Mouse (Mus musculus): Measurements from ENCODE around the gene Nfya. TPM values are rescaled to one million over a fixed set of nuclear protein-coding genes. Genes with fewer than 3 reads are reported as not detected.

The Nfya gene
- polyA plus RNA-seq, 1 experiment from 2014 or later, result 9.3 TPM

DNA sequence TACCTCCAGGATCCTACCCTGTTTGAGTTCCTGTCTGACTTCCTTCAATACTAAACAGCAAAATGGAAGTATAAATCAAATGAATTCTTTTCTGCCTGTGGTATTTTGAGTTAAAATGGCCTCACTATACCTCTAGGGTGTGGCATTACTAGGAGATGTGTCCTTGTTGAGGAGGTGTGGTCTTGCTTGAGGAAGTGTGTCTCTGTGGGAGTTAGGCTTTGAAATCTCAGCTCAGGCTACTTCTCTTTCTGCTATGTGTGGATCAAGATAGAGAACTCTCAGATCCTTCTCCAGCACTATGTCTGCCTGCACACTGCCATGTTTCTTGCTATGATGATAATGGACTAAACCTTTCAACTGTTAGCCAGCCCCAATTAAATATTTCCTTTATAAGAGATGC, 30.7 kb downstream of the Nfya start:
- Histone ChIP-seq H3K4me3 (ENCODE audit: low read length) (no peak overlapping the region), H3K27me3 (replicated peaks; ENCODE audit: control insufficient read depth, insufficient read depth, low read length) (no peaks in the 10 kb centered on the region), H3K27ac (ENCODE audit: low read length) (no peak overlapping the region), H3K4me2 (ENCODE audit: low read depth, low read length) (no peak overlapping the region), H3K36me3 (ENCODE audit: control insufficient read depth, insufficient read depth, low read length) (no peaks in the 10 kb centered on the region), H3K9ac (ENCODE audit: low read depth, low read length) (no peak overlapping the region), H3K9me3 (ENCODE audit: control insufficient read depth, low read length) (no peaks in the 10 kb centered on the region), H3K4me1 (ENCODE audit: control insufficient read depth, insufficient read depth, low read length) (no peaks in the 10 kb centered on the region)
- ATAC-seq, result no peak

DNA sequence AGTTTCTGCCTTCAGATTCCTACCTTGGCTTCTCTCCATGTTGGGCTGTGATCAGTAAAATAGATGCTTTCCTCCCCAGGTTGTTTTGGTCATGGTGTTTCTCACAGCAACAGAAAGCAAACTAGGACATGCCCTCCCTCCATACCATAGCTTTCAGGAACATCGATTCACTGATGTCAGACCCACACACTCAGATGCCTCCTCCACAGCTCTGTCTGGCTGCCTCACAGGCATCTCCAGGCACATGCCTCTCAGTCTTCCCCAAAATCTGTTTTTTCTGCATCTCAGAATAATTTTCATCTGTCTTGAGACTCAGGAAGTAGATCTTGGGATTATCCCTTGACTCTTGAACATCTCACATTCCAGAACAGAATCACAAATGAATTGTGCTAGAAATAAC, 33.6 kb downstream of the Nfya start:
- H3K27me3 ChIP-seq (replicated peaks; ENCODE audit: control insufficient read depth, insufficient read depth, low read length), result no peaks in the 10 kb centered on the region
- no peak overlapping the region for H3K4me3 ChIP-seq (ENCODE audit: low read length)
- H3K4me2 ChIP-seq (ENCODE audit: low read depth, low read length), result no peak overlapping the region
- no peak overlapping the region for H3K27ac ChIP-seq (ENCODE audit: low read length)
- no peaks in the 10 kb centered on the region for H3K9me3 ChIP-seq (ENCODE audit: control insufficient read depth, low read length)
- ATAC-seq, result no peak
- no peaks in the 10 kb centered on the region for H3K36me3 ChIP-seq (ENCODE audit: control insufficient read depth, insufficient read depth, low read length)
- no peaks in the 10 kb centered on the region for H3K4me1 ChIP-seq (ENCODE audit: control insufficient read depth, insufficient read depth, low read length)
- 96% methylated on average over 1 of the region's 1 CpGs for WGBS
- no peak overlapping the region for H3K9ac ChIP-seq (ENCODE audit: low read depth, low read length)

DNA sequence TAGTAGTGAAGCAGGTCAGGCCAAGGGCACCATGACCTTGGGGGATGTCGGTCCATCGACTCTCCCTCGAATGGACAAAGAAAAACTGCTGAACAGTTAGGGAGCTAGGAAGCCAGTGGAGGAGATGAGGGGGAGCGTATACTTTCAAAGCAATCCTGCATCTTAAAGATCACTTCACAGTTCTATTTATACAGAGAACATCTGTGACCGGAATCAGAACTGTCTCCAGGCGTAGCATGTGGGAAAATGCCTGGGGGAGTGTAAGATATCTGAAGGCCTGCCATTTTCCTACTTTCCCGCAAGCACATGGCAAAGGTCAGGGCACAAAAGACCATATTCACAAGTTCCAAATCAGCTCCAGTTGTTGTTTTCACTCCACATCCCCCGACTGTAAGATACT, 36.7 kb downstream of the Nfya start:
- no peak overlapping the region for H3K4me2 ChIP-seq (ENCODE audit: low read depth, low read length)
- H3K36me3 ChIP-seq (ENCODE audit: control insufficient read depth, insufficient read depth, low read length), result no peaks in the 10 kb centered on the region
- H3K27me3 ChIP-seq (replicated peaks; ENCODE audit: control insufficient read depth, insufficient read depth, low read length), result no peaks in the 10 kb centered on the region
- no peaks in the 10 kb centered on the region for H3K4me1 ChIP-seq (ENCODE audit: control insufficient read depth, insufficient read depth, low read length)
- no peak overlapping the region for H3K27ac ChIP-seq (ENCODE audit: low read length)
- H3K9ac ChIP-seq (ENCODE audit: low read depth, low read length), result no peak overlapping the region
- H3K4me3 ChIP-seq (ENCODE audit: low read length), result no peak overlapping the region
- no peaks in the 10 kb centered on the region for H3K9me3 ChIP-seq (ENCODE audit: control insufficient read depth, low read length)
- no peak for ATAC-seq
- WGBS, result 75% methylated on average over 8 of the region's 8 CpGs

DNA sequence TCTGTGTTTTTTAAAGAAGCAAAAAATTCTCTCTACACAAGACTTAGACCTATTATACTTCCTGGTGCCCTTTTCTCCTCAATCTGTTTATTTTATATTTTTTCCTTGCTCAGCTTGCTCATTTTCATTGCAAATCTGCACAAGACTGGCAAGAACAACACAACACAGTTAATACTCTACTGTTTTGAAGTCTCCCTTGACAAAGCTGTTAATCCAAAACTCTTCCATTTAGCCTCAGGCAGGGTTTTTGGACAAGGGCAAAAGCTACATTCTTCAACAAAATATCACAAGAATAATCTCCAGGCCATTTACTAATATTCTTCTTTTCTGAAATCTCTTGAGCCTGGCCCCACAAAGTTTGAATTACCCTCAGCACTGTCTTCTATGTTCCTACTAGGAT, 38.1 kb downstream of the Nfya start:
- Histone ChIP-seq H3K4me1 (ENCODE audit: control insufficient read depth, insufficient read depth, low read length) (no peaks in the 10 kb centered on the region), H3K36me3 (ENCODE audit: control insufficient read depth, insufficient read depth, low read length) (no peaks in the 10 kb centered on the region), H3K27ac (ENCODE audit: low read length) (no peak overlapping the region), H3K9me3 (ENCODE audit: control insufficient read depth, low read length) (no peaks in the 10 kb centered on the region), H3K27me3 (replicated peaks; ENCODE audit: control insufficient read depth, insufficient read depth, low read length) (no peaks in the 10 kb centered on the region), H3K4me2 (ENCODE audit: low read depth, low read length) (no peak overlapping the region), H3K9ac (ENCODE audit: low read depth, low read length) (no peak overlapping the region), H3K4me3 (ENCODE audit: low read length) (no peak overlapping the region)
- no peak for ATAC-seq

DNA sequence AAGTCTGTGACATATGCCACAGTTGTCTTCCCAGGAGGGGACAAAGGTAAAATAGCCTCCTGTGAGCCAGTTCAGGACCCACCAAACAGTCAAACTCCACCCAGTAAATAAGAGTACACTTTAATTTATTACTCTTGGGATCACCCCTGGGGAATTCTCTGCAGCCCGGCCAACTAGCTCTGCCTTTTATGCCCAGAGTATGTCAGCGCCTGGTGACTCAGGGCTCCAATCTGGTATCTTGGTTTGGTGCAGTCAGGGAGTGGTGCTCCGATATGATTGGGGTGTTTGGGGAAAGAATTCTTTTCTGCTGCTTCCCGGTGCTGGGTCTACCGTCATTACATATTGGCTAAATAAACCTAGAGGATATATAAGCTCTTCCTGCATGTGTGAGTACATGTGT, 42.9 kb downstream of the Nfya start:
- Histone ChIP-seq H3K4me3 (ENCODE audit: low read length) (no peak overlapping the region), H3K36me3 (ENCODE audit: control insufficient read depth, insufficient read depth, low read length) (no peaks in the 10 kb centered on the region), H3K9me3 (ENCODE audit: control insufficient read depth, low read length) (no peaks in the 10 kb centered on the region), H3K27ac (ENCODE audit: low read length) (no peak overlapping the region), H3K4me2 (ENCODE audit: low read depth, low read length) (no peak overlapping the region), H3K27me3 (replicated peaks; ENCODE audit: control insufficient read depth, insufficient read depth, low read length) (no peaks in the 10 kb centered on the region), H3K9ac (ENCODE audit: low read depth, low read length) (no peak overlapping the region), H3K4me1 (ENCODE audit: control insufficient read depth, insufficient read depth, low read length) (no peaks in the 10 kb centered on the region)
- no peak for ATAC-seq
- WGBS, result 66% methylated on average over 5 of the region's 5 CpGs

DNA sequence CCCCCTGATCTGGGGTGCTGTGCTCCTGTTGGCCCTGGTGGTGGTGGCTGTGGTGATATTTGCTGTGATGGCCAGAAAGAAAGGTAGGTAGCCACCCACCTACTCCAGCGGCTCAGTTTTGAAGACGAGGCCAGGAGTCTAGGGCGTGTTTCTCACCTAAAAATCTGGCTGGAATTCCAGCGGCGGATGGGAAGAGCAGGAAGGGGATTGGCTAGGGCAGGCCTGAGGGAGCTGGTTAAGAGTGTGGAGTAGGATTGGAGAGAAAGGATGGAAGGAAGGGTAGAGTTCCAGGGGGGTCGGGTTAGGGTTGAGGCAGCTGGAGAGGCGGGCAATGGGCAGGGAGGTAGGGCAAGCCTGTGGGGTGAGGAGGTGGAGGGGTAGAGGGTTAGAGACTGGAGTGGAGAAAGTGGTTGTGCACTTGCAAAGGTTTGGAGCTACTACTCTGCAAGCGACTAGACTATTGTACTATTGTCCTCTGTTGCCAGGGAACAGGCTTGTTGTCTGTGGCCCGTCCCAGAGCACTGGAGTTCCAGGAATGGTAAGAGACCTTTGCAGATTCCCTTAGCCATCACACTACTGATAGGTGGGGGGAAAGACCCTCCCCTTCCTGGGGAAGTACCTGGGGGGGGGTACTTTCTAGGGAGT, 44.1 kb downstream of the Nfya start:
- H3K4me2 ChIP-seq (ENCODE audit: low read depth, low read length), result no peak overlapping the region
- H3K4me3 ChIP-seq (ENCODE audit: low read length), result no peak overlapping the region
- H3K9ac ChIP-seq (ENCODE audit: low read depth, low read length), result no peak overlapping the region
- no peaks in the 10 kb centered on the region for H3K27me3 ChIP-seq (replicated peaks; ENCODE audit: control insufficient read depth, insufficient read depth, low read length)
- H3K4me1 ChIP-seq (ENCODE audit: control insufficient read depth, insufficient read depth, low read length), result no peaks in the 10 kb centered on the region
- no peaks in the 10 kb centered on the region for H3K36me3 ChIP-seq (ENCODE audit: control insufficient read depth, insufficient read depth, low read length)
- no peak overlapping the region for H3K27ac ChIP-seq (ENCODE audit: low read length)
- 78% methylated on average over 9 of the region's 9 CpGs for WGBS
- H3K9me3 ChIP-seq (ENCODE audit: control insufficient read depth, low read length), result no peaks in the 10 kb centered on the region
- ATAC-seq, result no peak

DNA sequence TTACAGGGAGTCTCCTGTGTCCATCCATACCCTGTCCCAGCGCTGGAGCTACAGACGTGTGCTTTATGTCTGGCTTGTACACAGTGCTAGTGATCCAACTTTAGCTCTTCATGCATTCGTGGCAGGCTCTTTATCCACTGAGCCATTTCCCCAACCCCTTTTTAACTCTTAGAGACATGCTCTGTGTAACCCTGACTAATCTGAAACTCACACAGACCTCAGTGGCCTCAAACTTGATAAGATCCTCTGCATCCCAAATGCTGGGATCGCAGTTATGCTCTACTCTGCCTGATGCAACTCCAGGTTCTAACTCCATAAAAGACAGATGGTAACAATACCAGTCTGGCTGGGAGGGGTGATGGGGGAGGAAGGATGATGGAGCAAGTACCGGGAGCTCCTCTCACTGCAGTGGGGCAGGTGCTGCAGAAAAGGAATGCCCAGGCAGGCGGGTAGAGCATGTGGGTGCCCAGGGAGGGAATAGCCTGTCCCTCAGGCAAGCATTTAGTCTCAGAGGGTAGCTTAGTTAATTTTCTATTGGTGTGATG, 46.2 kb downstream of the Nfya start:
- no peak overlapping the region for H3K27ac ChIP-seq (ENCODE audit: low read length)
- WGBS, result 76% methylated on average over 6 of the region's 6 CpGs
- no peak for ATAC-seq
- H3K4me2 ChIP-seq (ENCODE audit: low read depth, low read length), result no peak overlapping the region
- no peak overlapping the region for H3K4me3 ChIP-seq (ENCODE audit: low read length)
- H3K9ac ChIP-seq (ENCODE audit: low read depth, low read length), result no peak overlapping the region
- no peaks in the 10 kb centered on the region for H3K9me3 ChIP-seq (ENCODE audit: control insufficient read depth, low read length)
- H3K36me3 ChIP-seq (ENCODE audit: control insufficient read depth, insufficient read depth, low read length), result no peaks in the 10 kb centered on the region
- no peaks in the 10 kb centered on the region for H3K27me3 ChIP-seq (replicated peaks; ENCODE audit: control insufficient read depth, insufficient read depth, low read length)
- H3K4me1 ChIP-seq (ENCODE audit: control insufficient read depth, insufficient read depth, low read length), result no peaks in the 10 kb centered on the region

DNA sequence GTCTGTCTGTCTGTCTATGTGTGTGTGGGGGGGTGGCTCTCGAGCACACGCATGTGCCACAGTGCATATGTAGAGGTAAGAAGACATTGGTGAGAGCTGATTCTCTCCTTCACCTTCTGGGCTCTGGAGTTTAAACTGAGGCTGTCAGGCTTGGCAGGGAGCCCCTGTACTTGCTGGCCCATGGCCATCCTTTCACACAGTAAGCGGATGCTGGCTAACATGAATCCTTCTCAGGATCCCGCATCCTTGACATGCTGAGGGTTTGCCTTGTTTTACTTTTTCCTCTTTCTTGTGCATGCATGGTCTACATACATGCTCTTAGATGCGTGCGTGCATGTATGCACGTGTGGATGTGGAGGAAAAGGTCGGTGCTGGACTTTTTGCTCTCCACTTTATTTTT, 46.7 kb downstream of the Nfya start:
- H3K4me1 ChIP-seq (ENCODE audit: control insufficient read depth, insufficient read depth, low read length), result no peaks in the 10 kb centered on the region
- WGBS, result 77% methylated on average over 8 of the region's 8 CpGs
- no peak for ATAC-seq

DNA sequence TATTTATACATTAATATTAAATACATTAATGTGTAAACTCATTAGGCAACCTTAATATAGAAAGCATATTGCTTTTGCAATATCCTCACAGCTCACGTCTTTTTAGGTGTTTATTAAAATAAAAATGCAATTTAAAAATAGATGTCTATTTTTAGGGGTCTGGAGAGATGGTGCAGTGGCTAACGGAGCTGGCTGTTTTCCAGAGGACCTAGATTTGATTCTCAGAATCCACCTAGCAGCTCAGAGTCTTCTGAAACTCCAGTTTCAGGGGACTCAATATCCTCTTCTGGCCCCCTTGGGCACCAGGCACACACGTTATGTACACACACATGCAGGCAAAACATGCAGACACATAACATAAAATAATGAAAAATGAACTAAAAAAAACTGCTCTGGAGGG, 47.4 kb downstream of the Nfya start:
- no peak overlapping the region for H3K4me3 ChIP-seq (ENCODE audit: low read length)
- 58% methylated on average over 3 of the region's 3 CpGs for WGBS
- no peaks in the 10 kb centered on the region for H3K27me3 ChIP-seq (replicated peaks; ENCODE audit: control insufficient read depth, insufficient read depth, low read length)
- H3K9me3 ChIP-seq (ENCODE audit: control insufficient read depth, low read length), result no peaks in the 10 kb centered on the region
- no peak overlapping the region for H3K27ac ChIP-seq (ENCODE audit: low read length)
- H3K9ac ChIP-seq (ENCODE audit: low read depth, low read length), result no peak overlapping the region
- no peak overlapping the region for H3K4me2 ChIP-seq (ENCODE audit: low read depth, low read length)
- H3K36me3 ChIP-seq (ENCODE audit: control insufficient read depth, insufficient read depth, low read length), result no peaks in the 10 kb centered on the region
- no peak for ATAC-seq
- H3K4me1 ChIP-seq (ENCODE audit: control insufficient read depth, insufficient read depth, low read length), result no peaks in the 10 kb centered on the region

More for the DNA sequence above, 46.7 kb downstream of the Nfya start:
- Histone ChIP-seq H3K9ac (ENCODE audit: low read depth, low read length) (no peak overlapping the region), H3K4me2 (ENCODE audit: low read depth, low read length) (no peak overlapping the region), H3K36me3 (ENCODE audit: control insufficient read depth, insufficient read depth, low read length) (no peaks in the 10 kb centered on the region), H3K27me3 (replicated peaks; ENCODE audit: control insufficient read depth, insufficient read depth, low read length) (no peaks in the 10 kb centered on the region), H3K4me3 (ENCODE audit: low read length) (no peak overlapping the region), H3K9me3 (ENCODE audit: control insufficient read depth, low read length) (no peaks in the 10 kb centered on the region), H3K27ac (ENCODE audit: low read length) (no peak overlapping the region)

DNA sequence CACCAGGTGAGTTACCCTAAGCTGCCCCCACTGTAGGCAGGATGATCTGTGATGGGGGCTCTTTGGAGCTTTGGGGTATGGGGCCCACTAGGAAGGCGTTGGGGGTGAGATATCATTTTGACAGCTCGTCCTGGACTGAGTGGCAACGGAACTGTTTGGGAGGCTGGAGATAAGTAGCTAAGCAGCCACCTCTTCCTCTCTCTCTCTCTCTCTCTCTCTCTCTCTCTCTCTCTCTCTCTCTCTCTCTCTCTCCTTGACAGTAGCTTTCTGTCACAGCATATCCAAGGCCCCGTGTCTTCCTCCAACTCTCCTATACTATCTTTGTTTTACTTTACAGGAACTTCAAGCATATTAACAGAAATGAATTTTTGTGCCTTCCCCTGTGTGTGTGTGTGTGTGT, 49.2 kb downstream of the Nfya start:
- Histone ChIP-seq H3K9me3 (ENCODE audit: control insufficient read depth, low read length) (no peaks in the 10 kb centered on the region), H3K9ac (ENCODE audit: low read depth, low read length) (no peak overlapping the region), H3K27me3 (replicated peaks; ENCODE audit: control insufficient read depth, insufficient read depth, low read length) (no peaks in the 10 kb centered on the region), H3K4me2 (ENCODE audit: low read depth, low read length) (no peak overlapping the region), H3K27ac (ENCODE audit: low read length) (no peak overlapping the region), H3K4me3 (ENCODE audit: low read length) (no peak overlapping the region), H3K4me1 (ENCODE audit: control insufficient read depth, insufficient read depth, low read length) (no peaks in the 10 kb centered on the region), H3K36me3 (ENCODE audit: control insufficient read depth, insufficient read depth, low read length) (no peaks in the 10 kb centered on the region)
- no peak for ATAC-seq
- WGBS, result 65% methylated on average over 4 of the region's 4 CpGs

Measured in intestine, embryonic 16.5 days (tissue).